Mouse (Mus musculus) MEL (cell line): ENCODE data around the gene Ager. TPM values are rescaled to one million over a fixed set of nuclear protein-coding genes. Genes with fewer than 3 reads are reported as not detected.
A peak's percentile ranks its signal among the peaks of the same experiment; 100 is the strongest.

Experiments used
- DNase-seq: peaks from one replicate; pipeline ENCODE4 v3.0.0; 2011; ENCODE audit warnings: low read depth, low spot score
- H3K27ac ChIP-seq: 2 replicates; pipeline ENCODE4 v1.5.1; 2012; ENCODE audit warnings: low read depth, mild to moderate bottlenecking, control low read depth, low read length, moderate library complexity; ENCODE audit not compliant: control insufficient read depth
- H3K27me3 ChIP-seq, 2 experiments: fragments of 150-350 bp in 1 of 2; sonication (generic) in 1 of 2; 2 replicates each; pipeline ENCODE4 v1.6.1; 2012; ENCODE audit warnings: low read length in 2 of 2, mild to moderate bottlenecking in 2 of 2, improper control_type of control experiment in 1 of 2, moderate library complexity in 1 of 2; ENCODE audit not compliant: insufficient read depth in 2 of 2, control insufficient read depth in 1 of 2
- H3K36me3 ChIP-seq, 2 experiments: 2 replicates each; pipeline ENCODE4 v1.6.1; 2012 to 2014; ENCODE audit warnings: low read length in 2 of 2, improper control_type of control experiment in 1 of 2, inconsistent platforms in 1 of 2, mild to moderate bottlenecking in 1 of 2; ENCODE audit not compliant: insufficient read depth in 2 of 2, control insufficient read depth in 1 of 2
- H3K4me1 ChIP-seq, 2 experiments: fragments of 150-350 bp in 1 of 2; sonication (generic) in 1 of 2; 2 replicates each; pipeline ENCODE4 v1.6.1; 2012; ENCODE audit warnings: low read length in 2 of 2, improper control_type of control experiment in 1 of 2, mild to moderate bottlenecking in 1 of 2; ENCODE audit not compliant: insufficient read depth in 2 of 2, control insufficient read depth in 1 of 2
- H3K4me3 ChIP-seq, 2 experiments: fragments of 150-350 bp in 1 of 2; sonication (generic) in 1 of 2; 2 replicates each; pipeline ENCODE4 v1.5.1; 2012; ENCODE audit warnings: low read depth in 2 of 2, low read length in 2 of 2, mild to moderate bottlenecking in 2 of 2, moderate library complexity in 2 of 2, control low read depth in 1 of 2, improper control_type of control experiment in 1 of 2; ENCODE audit not compliant: control insufficient read depth in 1 of 2, insufficient read depth in 1 of 2
- H3K79me2 ChIP-seq: 2 replicates; pipeline ENCODE4 v1.6.1; 2012; ENCODE audit warnings: mild to moderate bottlenecking, low read length, moderate library complexity; ENCODE audit not compliant: control insufficient read depth, poor library complexity, insufficient read depth
- H3K9ac ChIP-seq: 2 replicates; pipeline ENCODE4 v1.6.1; 2012; ENCODE audit warnings: low read depth, mild to moderate bottlenecking, control low read depth, low read length, moderate library complexity; ENCODE audit not compliant: control insufficient read depth, poor library complexity, severe bottlenecking
- H3K9me3 ChIP-seq: fragments of 150-350 bp; sonication (generic); replicated peaks from 2 replicates; pipeline ENCODE4 v1.6.1; 2012; ENCODE audit warnings: mild to moderate bottlenecking, low read length, improper control_type of control experiment, moderate library complexity; ENCODE audit not compliant: insufficient read depth
- BHLHE40 ChIP-seq: IDR thresholded peaks from 2 replicates; pipeline ENCODE4 v1.6.1; 2012; ENCODE audit warnings: low read depth, mild to moderate bottlenecking, inconsistent platforms, low read length, improper control_type of control experiment, borderline replicate concordance
- CHD1 ChIP-seq: IDR thresholded peaks from 2 replicates; pipeline ENCODE4 v1.6.1; 2012; ENCODE audit warnings: low read depth, mild to moderate bottlenecking, inconsistent platforms, low read length, improper control_type of control experiment
- CHD2 ChIP-seq: IDR thresholded peaks from 2 replicates; pipeline ENCODE4 v1.6.1; 2011; ENCODE audit warnings: low read length, improper control_type of control experiment
- CTCF ChIP-seq, 3 experiments: IDR thresholded peaks in 2 of 3; conservative IDR thresholded peaks in 1 of 3; 2 replicates each; pipeline ENCODE4 v1.5.1; 2011 to 2012; ENCODE audit warnings: low read length in 3 of 3, low read depth in 2 of 3, mild to moderate bottlenecking in 2 of 3, improper control_type of control experiment in 1 of 3, inconsistent platforms in 1 of 3, mixed read lengths in 1 of 3, moderate library complexity in 1 of 3; ENCODE audit not compliant: control insufficient read depth in 1 of 3, insufficient read depth in 1 of 3, poor library complexity in 1 of 3, severe bottlenecking in 1 of 3
- E2F4 ChIP-seq: IDR thresholded peaks from 2 replicates; pipeline ENCODE4 v1.6.1; 2011; ENCODE audit warnings: low read depth, low read length, improper control_type of control experiment, borderline replicate concordance
- ELF1 ChIP-seq: IDR thresholded peaks from 2 replicates; pipeline ENCODE4 v1.6.1; 2014; ENCODE audit warnings: low read depth, mild to moderate bottlenecking, inconsistent platforms, low read length, improper control_type of control experiment, moderate library complexity
- EP300 ChIP-seq, 2 experiments: IDR thresholded peaks; 2 replicates each; pipeline ENCODE4 v1.6.1; 2011; ENCODE audit warnings: improper control_type of control experiment in 2 of 2, low read length in 2 of 2, low read depth in 1 of 2, mild to moderate bottlenecking in 1 of 2
- ETS1 ChIP-seq: IDR thresholded peaks from 2 replicates; pipeline ENCODE4 v1.6.1; 2012; ENCODE audit warnings: low read depth, mild to moderate bottlenecking, inconsistent platforms, low read length, improper control_type of control experiment, moderate library complexity
- GABPA ChIP-seq: IDR thresholded peaks from 2 replicates; pipeline ENCODE4 v1.6.1; 2012; ENCODE audit warnings: low read depth, mild to moderate bottlenecking, inconsistent platforms, low read length, improper control_type of control experiment, moderate library complexity
- GATA1 ChIP-seq: IDR thresholded peaks from 2 replicates; pipeline ENCODE4 v1.6.1; 2011; ENCODE audit warnings: low read depth, low read length, improper control_type of control experiment
- HCFC1 ChIP-seq: IDR thresholded peaks from 2 replicates; pipeline ENCODE4 v1.6.1; 2012; ENCODE audit warnings: low read depth, mild to moderate bottlenecking, inconsistent platforms, low read length, improper control_type of control experiment, moderate library complexity
- JUND ChIP-seq: IDR thresholded peaks from 2 replicates; pipeline ENCODE4 v1.6.1; 2011; ENCODE audit warnings: low read depth, mild to moderate bottlenecking, improper control_type of control experiment, low read length
- KAT2A ChIP-seq: conservative IDR thresholded peaks from 2 replicates; pipeline ENCODE4 v1.6.1; 2012; ENCODE audit warnings: low read depth, low read length, improper control_type of control experiment, inconsistent platforms
- MAFK ChIP-seq: IDR thresholded peaks from 2 replicates; pipeline ENCODE4 v1.6.1; 2011; ENCODE audit warnings: low read depth, mild to moderate bottlenecking, low read length, improper control_type of control experiment, borderline replicate concordance
- MAX ChIP-seq: IDR thresholded peaks from 2 replicates; pipeline ENCODE4 v1.6.1; 2011; ENCODE audit warnings: low read length, improper control_type of control experiment
- MAZ ChIP-seq: IDR thresholded peaks from 2 replicates; pipeline ENCODE4 v1.6.1; 2012; ENCODE audit warnings: low read depth, mild to moderate bottlenecking, inconsistent platforms, low read length, improper control_type of control experiment
- MEF2A ChIP-seq: IDR thresholded peaks from 2 replicates; pipeline ENCODE4 v1.6.1; 2014; ENCODE audit warnings: low read depth, mild to moderate bottlenecking, inconsistent platforms, low read length, improper control_type of control experiment; ENCODE audit not compliant: poor library complexity, insufficient replicate concordance, severe bottlenecking; ENCODE audit errors: extremely low read depth
- MXI1 ChIP-seq: IDR thresholded peaks from 2 replicates; pipeline ENCODE4 v1.6.1; 2011; ENCODE audit warnings: mild to moderate bottlenecking, low read depth, low read length, improper control_type of control experiment
- MYB ChIP-seq: IDR thresholded peaks from 2 replicates; pipeline ENCODE4 v1.6.1; 2011; ENCODE audit warnings: mild to moderate bottlenecking, low read depth, low read length, improper control_type of control experiment
- MYC ChIP-seq: IDR thresholded peaks from 2 replicates; pipeline ENCODE4 v1.6.1; 2011; ENCODE audit warnings: low read depth, mild to moderate bottlenecking, low read length, improper control_type of control experiment, moderate library complexity
- NELFE ChIP-seq: IDR thresholded peaks from 2 replicates; pipeline ENCODE4 v1.6.1; 2011; ENCODE audit warnings: low read depth, low read length, improper control_type of control experiment
- NRF1 ChIP-seq: IDR thresholded peaks from 2 replicates; pipeline ENCODE4 v1.6.1; 2014; ENCODE audit warnings: low read depth, mild to moderate bottlenecking, inconsistent platforms, low read length, improper control_type of control experiment, moderate library complexity; ENCODE audit not compliant: poor library complexity, insufficient read depth, severe bottlenecking
- POLR2AphosphoS2 ChIP-seq: IDR thresholded peaks from 2 replicates; pipeline ENCODE4 v1.6.1; 2011; ENCODE audit warnings: low read length, improper control_type of control experiment
- POLR2AphosphoS5 ChIP-seq: IDR thresholded peaks from 2 replicates; pipeline ENCODE4 v1.6.1; 2012; ENCODE audit warnings: low read depth, borderline replicate concordance, mild to moderate bottlenecking, inconsistent platforms, low read length, moderate library complexity, mixed read lengths
- RAD21 ChIP-seq: IDR thresholded peaks from 2 replicates; pipeline ENCODE4 v1.6.1; 2011; ENCODE audit warnings: mild to moderate bottlenecking, low read depth, low read length, improper control_type of control experiment
- RCOR1 ChIP-seq: IDR thresholded peaks from 2 replicates; pipeline ENCODE4 v1.6.1; 2012; ENCODE audit warnings: low read depth, mild to moderate bottlenecking, inconsistent platforms, low read length, improper control_type of control experiment
- SIN3A ChIP-seq: IDR thresholded peaks from 2 replicates; pipeline ENCODE4 v1.6.1; 2012; ENCODE audit warnings: low read length, improper control_type of control experiment, inconsistent platforms
- SMC3 ChIP-seq: IDR thresholded peaks from 2 replicates; pipeline ENCODE4 v1.6.1; 2011; ENCODE audit warnings: low read depth, low read length, improper control_type of control experiment
- TAL1 ChIP-seq: IDR thresholded peaks from 2 replicates; pipeline ENCODE4 v1.6.1; 2012; ENCODE audit warnings: mild to moderate bottlenecking, inconsistent platforms, low read length, moderate library complexity, mixed read lengths
- TBP ChIP-seq: IDR thresholded peaks from 2 replicates; pipeline ENCODE4 v1.8.0; 2011; ENCODE audit warnings: low read depth, low read length, improper control_type of control experiment
- UBTF ChIP-seq: IDR thresholded peaks from 2 replicates; pipeline ENCODE4 v1.6.1; 2012; ENCODE audit warnings: low read depth, mild to moderate bottlenecking, inconsistent platforms, low read length, improper control_type of control experiment, moderate library complexity, borderline replicate concordance; ENCODE audit not compliant: insufficient read depth
- USF1 ChIP-seq: IDR thresholded peaks from 2 replicates; pipeline ENCODE4 v1.6.1; 2014; ENCODE audit warnings: low read depth, mild to moderate bottlenecking, inconsistent platforms, low read length, improper control_type of control experiment, moderate library complexity
- USF2 ChIP-seq, 2 experiments: IDR thresholded peaks; 2 replicates each; pipeline ENCODE4 v1.6.1; 2011 to 2012; ENCODE audit warnings: improper control_type of control experiment in 2 of 2, low read length in 2 of 2, borderline replicate concordance in 1 of 2, inconsistent platforms in 1 of 2, low read depth in 1 of 2, mild to moderate bottlenecking in 1 of 2; ENCODE audit not compliant: insufficient read depth in 1 of 2
- ZC3H11A ChIP-seq: IDR thresholded peaks from 2 replicates; pipeline ENCODE4 v1.6.1; 2012; ENCODE audit warnings: low read depth, mild to moderate bottlenecking, inconsistent platforms, low read length, improper control_type of control experiment
- ZKSCAN1 ChIP-seq: IDR thresholded peaks from 2 replicates; pipeline ENCODE4 v1.6.1; 2012; ENCODE audit warnings: low read depth, mild to moderate bottlenecking, inconsistent platforms, low read length, improper control_type of control experiment, moderate library complexity
- ZMIZ1 ChIP-seq: IDR thresholded peaks from 2 replicates; pipeline ENCODE4 v1.6.1; 2012; ENCODE audit warnings: low read depth, mild to moderate bottlenecking, inconsistent platforms, low read length, improper control_type of control experiment, moderate library complexity
- polyA plus RNA-seq, 2 experiments: library from polyadenylated mRNA; stranded (reverse) in 1 of 2; unstranded in 1 of 2; fragments of >175 nt in 1 of 2; fragments of >200 nt in 1 of 2; gene quantifications; 2 replicates each; pipeline versions ENCODE4 v1.2.1 to v1.2.4; 2012; ENCODE audit warnings: low replicate concordance in 2 of 2, low read depth in 1 of 2; ENCODE audit not compliant: insufficient read length in 2 of 2, insufficient read depth in 1 of 2, missing spikeins in 1 of 2
- total RNA-seq: library from RNA; depleted of rRNA; stranded (reverse); fragments of 300-350 nt; gene quantifications from 2 replicates; pipeline ENCODE4 v1.2.3, GENCODE M21; 2012

The Ager gene
- total and polyA plus RNA-seq, 3 experiments, result 0.27 to 3.7 TPM; not detected in 1

DNA sequence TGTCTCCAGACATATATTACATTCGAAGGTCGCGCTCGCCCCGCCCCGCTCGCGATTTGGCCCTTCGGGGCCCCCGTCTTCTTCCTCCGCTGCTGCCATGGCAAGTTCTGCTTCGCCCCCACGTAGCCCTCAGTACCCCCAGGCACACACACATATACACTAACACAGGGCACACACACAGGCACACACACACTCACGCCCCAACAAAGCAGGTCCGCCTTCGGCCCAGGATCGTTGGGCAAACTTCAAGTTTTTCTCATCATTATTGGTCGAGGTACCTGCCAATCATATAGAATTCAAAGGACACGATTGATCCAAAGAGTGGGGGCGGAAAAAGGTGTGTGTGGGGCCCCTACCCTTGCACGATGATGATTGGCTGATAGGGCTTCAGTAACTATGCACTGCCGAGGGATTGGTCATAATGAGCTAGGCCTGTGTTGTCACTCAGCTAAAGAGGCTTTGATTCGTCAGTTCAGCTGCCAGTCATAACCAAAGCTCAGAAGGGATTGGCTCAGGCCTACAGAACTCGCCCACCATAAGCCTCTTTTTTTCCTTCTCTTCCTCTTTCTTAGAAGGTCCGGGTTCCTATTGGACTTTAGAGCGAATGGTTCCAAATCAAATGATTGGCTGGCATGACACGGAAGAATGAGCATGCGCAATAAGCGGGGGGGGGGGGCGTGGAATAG is 5.9 kb downstream of the Ager start, which contains the start of gene Rnf5:
Gene Rnf5 (minus strand): TSS at position 316 of the 686 bp plus-strand sequence.
- Histone ChIP-seq H3K79me2 (peaks cover 46% of the 10 kb centered on the region), H3K4me1 (peaks cover 4 to 22% of the 10 kb centered on the region in 2 experiments; a peak in 3 of 4 replicates), H3K9me3 (no peaks in the 10 kb centered on the region), H3K9ac (peak within 1 kb of the TSS; percentile 98), H3K27ac (peak within 1 kb of the TSS; percentile 87), H3K4me3 (peak within 1 kb of the TSS; percentile 95 to 99), H3K27me3 (no peaks in the 10 kb centered on the region), H3K36me3 (peaks cover 0 to 10% of the 10 kb centered on the region in 2 experiments; a peak in 2 of 4 replicates)
- DNase-seq, result peak; percentile 100
- TF ChIP-seq SIN3A (peak; percentile 88), POLR2AphosphoS5 (no peak), SMC3 (no peak), BHLHE40 (no peak), UBTF (no peak), CHD2 (peak; percentile 93), TBP (0 out of 2 replicates have a peak, but pooled peaks have one; percentile 28), MAX (peak; percentile 67; the same call in 1 of the 2 replicates), CTCF (IDR thresholded peaks at IDR 0.05 in 2 of 3, conservative IDR thresholded peaks at IDR 0.05 in 1 of 3; ENCODE audit: control insufficient read depth in 1 of 3, insufficient read depth in 1 of 3, low read depth in 2 of 3, low read length in 3 of 3, poor library complexity in 1 of 3, severe bottlenecking in 1 of 3) (no peak), E2F4 (no peak), CHD1 (no peak), NELFE (no peak; the same call in 1 of the 2 replicates), GATA1 (0 out of 2 replicates have a peak, but pooled peaks have one; percentile 37), MYC (peak; percentile 73), KAT2A (peak; percentile 69), MYB (no peak), MEF2A (no peak), TAL1 (no peak), ZKSCAN1 (no peak), ETS1 (peak; percentile 30; the same call in 1 of the 2 replicates), JUND (no peak; the same call in 1 of the 2 replicates), MXI1 (peak; percentile 71), USF2 (IDR thresholded peaks at IDR 0.05; ENCODE audit: borderline replicate concordance in 1 of 2, insufficient read depth in 1 of 2, low read depth in 1 of 2, low read length in 2 of 2) (no peak), ZMIZ1 (no peak), ELF1 (peak; percentile 81), RCOR1 (no peak), NRF1 (peak; percentile 77), RAD21 (no peak), MAFK (no peak), ZC3H11A (no peak), EP300 (IDR thresholded peaks at IDR 0.05; ENCODE audit: low read depth in 1 of 2, low read length in 2 of 2) (no peak), GABPA (no peak), POLR2AphosphoS2 (no peak), USF1 (no peak), MAZ (peak; percentile 92), HCFC1 (peak; percentile 84)
